Mouse (Mus musculus) brain, embryonic 14.5 days (tissue): ENCODE data around the gene Sox5. TPM values are rescaled to one million over a fixed set of nuclear protein-coding genes. Genes with fewer than 3 reads are reported as not detected.
A peak's percentile ranks its signal among the peaks of the same experiment; 100 is the strongest.
"Not testable (repeated sequence)": the region's sequence is repeated elsewhere in the genome, so short reads cannot be mapped to it uniquely, and the experiment has no call there.

ENCODE experiments used
- DNase-seq: peaks from one replicate; pipeline ENCODE4 v3.0.0-alpha.2; 2011; ENCODE audit warnings: low read depth
- CTCF ChIP-seq: fragments of 200-500 bp; IDR thresholded peaks from 2 replicates; pipeline ENCODE4 v1.5.1; 2012; ENCODE audit warnings: inconsistent platforms, mild to moderate bottlenecking, moderate library complexity, borderline replicate concordance; ENCODE audit not compliant: insufficient read depth, insufficient read length; ENCODE audit errors: extremely low read depth
- POLR2A ChIP-seq: fragments of 200-500 bp; IDR thresholded peaks from 2 replicates; pipeline ENCODE4 v1.6.1; 2012; ENCODE audit warnings: mild to moderate bottlenecking, inconsistent platforms, borderline replicate concordance; ENCODE audit not compliant: poor library complexity, insufficient read depth, insufficient read length, severe bottlenecking; ENCODE audit errors: extremely low read depth
- polyA plus RNA-seq: library from polyadenylated mRNA; depleted of rRNA; stranded (reverse); fragments of >200 nt; gene quantifications from 2 replicates; pipeline ENCODE4 v1.2.3, GENCODE M21; 2012

The Sox5 gene
- polyA plus RNA-seq, 1 experiment: 30.3 TPM

DNA sequence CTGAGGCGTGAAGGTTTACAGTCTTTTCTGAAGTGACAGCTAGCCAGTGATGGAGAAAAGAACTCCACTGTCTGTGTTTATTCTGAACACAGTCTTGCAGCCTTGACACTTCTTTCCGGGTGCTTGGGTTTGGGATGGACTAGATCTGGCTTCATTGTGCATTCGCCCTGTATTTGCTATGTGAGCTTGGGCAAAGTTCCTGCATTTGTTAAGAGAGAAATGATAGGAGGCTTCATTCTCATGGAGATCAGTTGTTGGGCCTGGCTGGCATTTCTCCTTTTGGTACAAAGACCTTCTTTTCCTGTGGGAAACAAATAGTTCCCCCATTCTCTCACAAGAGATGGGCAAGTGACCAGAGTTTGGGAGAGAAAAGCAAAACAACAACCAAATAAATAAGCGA is 490.3 kb downstream of the Sox5 start:
- no peak for TF ChIP-seq CTCF
- no peak for TF ChIP-seq POLR2A
- peak; percentile 69 for DNase-seq

DNA sequence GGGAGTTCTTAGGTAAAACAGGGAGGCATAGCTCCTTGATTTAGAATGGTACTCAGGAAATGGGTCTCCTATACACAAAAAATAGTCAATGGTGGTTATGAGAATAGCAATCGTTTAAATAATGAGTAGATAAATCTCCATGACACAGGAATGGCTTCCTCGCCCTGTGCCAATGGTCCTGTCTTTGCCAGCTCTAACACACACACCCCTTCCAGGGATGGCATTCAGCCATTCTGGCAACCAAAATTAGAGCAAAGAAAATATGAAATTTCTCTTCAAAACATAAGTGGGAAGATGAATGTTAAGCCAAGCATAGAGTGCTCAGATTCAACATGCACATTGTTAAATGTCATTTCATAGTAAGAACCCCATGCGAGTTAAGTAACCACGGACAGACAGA is 495.7 kb downstream of the Sox5 start:
- peak; percentile 80 for DNase-seq
- no peak for TF ChIP-seq POLR2A

DNA sequence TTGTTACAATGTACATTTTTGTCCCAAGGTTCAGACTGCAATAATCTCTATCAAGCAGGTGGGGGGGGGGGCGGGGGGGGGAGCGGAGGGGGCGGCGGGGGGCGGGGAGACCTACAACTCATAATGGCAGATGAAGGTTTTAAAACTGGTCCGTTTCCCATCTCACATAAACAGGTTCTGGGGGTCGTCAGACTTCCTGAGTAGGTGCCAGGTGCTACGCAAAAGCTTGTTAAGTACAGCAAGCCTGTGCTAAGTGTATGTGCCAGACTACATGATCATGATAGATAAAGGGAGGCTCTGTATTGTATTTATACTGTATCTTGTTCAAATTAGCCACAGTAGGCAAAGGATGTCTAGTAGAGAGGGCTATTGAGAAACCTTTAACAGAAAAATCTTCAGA is 498.6 kb downstream of the Sox5 start:
- peak; percentile 35 for DNase-seq
- TF ChIP-seq CTCF (no peak), POLR2A (no peak)

DNA sequence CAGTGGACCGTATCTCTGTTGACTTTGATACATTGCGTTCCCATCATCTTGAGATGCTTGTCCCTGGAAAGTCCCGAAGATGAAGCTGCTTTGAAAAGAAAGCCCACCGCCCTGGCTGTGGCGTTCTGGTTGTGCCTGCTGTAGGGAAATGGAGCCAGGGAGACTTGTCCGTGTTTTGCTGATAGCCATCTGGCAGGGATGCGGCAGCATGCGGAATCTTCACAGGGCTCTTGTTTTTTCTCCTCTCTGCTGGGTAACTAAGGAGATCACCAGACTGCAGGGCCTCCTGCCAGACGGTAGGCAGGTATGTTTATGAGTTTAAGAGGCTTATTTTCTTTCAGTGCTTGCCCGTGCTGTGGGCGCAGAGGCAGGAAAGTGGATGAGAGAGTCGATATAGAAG is 499.0 kb downstream of the Sox5 start:
- DNase-seq: peak; percentile 74
- TF ChIP-seq CTCF (no peak), POLR2A (no peak)

DNA sequence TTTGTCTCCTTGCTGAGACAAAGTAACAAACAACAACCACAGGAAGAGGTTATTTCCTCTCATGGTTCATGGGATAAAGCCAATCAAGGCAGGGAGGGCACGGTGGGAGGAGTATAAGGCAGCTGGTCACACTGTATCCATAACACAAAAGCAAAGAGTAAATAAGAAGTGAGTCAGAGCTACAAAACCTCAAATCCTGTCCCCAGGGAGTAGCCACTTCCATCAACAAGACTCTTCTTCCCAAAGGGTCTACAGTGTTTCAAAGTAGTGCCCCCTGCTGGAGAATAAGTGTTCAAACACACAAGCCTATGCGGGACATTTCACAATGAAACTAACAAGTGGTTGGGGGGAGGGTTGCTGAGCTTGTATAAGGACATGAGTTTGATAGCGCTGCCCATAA is 500.1 kb downstream of the Sox5 start:
- no peak for TF ChIP-seq CTCF
- no peak for TF ChIP-seq POLR2A

DNA sequence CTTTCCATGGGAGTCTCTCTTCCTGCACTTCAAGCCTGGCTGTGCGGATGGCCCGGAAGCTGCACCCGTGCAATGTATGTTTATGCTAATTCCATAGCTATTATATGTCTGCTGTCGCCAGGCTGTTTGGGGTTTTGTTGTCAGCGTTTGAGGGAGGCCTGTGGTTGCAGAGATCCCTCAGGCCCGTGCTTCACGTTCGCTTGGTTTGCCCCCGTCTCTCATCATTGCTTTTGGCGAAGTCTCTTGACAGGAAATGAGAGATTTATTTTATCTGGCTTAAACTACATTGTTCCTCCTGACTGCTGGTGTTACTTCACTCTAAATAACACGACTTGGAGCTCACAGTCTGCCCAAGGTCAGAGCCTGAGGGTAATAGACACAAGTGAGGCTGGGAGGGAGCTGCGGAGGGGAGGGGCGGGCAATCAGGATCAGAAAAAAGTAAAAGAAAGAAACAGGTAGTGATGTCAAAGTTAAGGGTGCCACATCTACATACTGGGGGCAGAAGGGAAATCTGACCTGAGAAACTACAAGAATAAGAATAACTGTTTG is 503.2 kb downstream of the Sox5 start:
- no peak for DNase-seq
- TF ChIP-seq POLR2A (no peak), CTCF (no peak)

More for the DNA sequence above, 500.1 kb downstream of the Sox5 start:
- no peak for DNase-seq

DNA sequence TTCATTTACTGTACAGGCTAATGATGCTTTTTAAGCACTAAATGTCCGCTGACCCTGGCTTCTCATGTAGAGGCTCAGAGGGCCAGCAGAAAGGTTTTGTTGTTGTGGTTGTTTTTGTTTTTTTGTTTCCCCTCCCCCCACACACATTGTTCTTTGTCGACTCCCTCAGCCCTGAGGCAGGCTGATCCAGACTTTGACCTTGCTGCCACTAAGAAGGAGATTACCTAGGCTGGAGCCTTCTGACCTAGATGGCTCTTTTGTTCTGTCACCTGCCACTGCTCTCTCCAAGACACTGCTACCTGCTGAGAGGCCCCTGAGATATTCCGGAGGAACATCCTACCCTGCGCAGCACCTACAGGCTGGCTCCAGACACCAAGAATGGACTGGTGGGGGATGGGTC is 508.4 kb downstream of the Sox5 start:
- DNase-seq: not testable (repeated sequence)

DNA sequence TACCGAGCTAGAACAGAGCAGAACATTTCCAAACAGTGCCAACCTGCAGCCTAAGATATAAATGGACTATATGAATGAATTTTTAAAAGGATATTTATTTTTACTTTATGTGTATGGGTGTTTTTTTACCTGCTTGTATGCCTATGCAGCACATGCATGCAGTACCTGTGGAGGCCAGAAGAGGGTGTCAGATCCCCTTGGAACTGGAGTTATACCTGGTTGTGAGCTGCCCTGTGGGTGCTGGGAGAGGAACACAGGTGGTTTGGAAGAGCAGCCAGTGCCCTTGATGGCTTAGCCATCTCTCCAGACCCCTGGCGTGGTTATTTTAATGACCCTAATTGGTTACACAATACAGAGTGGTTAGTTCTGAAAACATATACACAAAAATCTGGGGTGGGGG is 510.5 kb downstream of the Sox5 start:
- TF ChIP-seq POLR2A: no peak
- peak; percentile 40; the same call in 1 of the 2 replicates for TF ChIP-seq CTCF
- no peak for DNase-seq

DNA sequence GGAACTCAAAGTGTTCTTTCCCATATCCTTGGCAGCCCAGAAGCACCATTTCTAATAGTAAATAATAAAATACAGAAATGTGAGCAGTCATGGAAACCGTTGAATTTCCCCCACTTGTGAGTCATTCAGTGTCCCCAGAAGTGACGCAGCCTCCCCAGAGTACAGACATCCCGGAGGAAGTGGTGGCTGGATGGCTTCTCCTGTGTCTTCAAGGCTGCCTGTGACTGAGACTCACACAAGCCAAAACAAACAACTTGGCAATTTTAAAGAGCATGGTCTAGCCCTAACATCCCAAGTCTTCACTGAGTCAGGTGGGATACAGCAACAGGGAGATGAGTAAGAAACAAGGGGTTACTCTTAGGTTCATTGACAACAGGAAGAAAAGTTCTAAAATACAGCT is 511.5 kb downstream of the Sox5 start:
- TF ChIP-seq CTCF: no peak
- no peak for TF ChIP-seq POLR2A

DNA sequence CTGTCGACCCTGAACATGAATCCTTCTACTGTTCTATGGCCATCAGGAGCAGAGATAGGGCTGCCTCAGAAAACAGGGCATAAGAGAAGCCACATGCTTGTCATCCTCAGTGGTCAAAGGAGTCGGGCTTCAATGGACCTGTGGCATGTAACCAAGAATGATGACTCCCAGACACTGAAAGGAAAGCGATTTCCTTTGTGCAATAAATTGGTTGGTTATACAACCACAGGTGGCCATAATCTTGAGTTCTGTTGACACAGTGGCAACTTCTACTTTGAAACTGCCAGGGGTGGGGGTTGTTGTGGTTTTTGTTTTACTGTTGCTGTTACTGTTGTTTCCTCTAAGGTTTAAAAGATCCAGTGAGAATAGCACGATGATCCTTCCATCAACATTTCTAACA is 512.1 kb downstream of the Sox5 start:
- DNase-seq: no peak
- TF ChIP-seq CTCF: no peak
- TF ChIP-seq POLR2A: no peak

More for the DNA sequence above, 511.5 kb downstream of the Sox5 start:
- no peak for DNase-seq

DNA sequence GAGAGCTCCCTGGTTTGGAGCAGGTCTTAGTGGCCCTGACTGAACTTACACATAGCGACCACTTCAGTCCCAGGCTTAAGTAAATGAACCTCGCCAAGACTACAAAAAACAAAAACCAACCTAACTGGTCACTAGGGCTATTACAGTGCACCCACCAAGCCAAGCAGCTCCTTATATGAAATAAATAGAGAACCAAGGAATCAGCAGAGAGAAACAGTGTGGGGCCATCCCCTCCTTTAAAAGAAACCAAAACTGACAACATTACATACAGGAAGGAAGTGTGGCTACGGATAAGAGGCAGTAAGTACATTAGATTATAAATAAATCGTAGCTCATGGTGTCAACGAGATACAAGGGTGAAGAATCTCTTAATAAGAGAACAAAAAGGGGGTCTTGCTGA is 516.0 kb downstream of the Sox5 start:
- no peak for DNase-seq
- TF ChIP-seq CTCF (no peak), POLR2A (no peak)

DNA sequence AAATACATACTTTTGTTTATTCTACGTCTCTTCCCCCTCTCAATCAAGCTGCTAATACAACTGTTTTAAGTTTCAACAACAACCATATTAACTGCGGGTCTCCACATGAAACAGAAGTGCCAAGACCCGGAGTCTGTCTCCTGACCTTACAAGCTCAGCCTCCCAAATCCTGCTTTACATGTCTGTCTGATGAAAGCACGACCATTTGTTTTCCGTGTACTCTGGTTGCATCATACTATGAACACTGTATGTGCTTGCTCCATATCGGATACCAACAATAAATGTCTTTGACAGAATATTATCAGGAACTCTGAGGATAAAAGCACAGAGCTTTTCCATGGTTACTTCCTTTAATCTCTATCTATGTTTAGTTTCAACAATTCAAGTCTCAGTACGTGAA is 516.8 kb downstream of the Sox5 start:
- TF ChIP-seq CTCF (no peak), POLR2A (no peak)

DNA sequence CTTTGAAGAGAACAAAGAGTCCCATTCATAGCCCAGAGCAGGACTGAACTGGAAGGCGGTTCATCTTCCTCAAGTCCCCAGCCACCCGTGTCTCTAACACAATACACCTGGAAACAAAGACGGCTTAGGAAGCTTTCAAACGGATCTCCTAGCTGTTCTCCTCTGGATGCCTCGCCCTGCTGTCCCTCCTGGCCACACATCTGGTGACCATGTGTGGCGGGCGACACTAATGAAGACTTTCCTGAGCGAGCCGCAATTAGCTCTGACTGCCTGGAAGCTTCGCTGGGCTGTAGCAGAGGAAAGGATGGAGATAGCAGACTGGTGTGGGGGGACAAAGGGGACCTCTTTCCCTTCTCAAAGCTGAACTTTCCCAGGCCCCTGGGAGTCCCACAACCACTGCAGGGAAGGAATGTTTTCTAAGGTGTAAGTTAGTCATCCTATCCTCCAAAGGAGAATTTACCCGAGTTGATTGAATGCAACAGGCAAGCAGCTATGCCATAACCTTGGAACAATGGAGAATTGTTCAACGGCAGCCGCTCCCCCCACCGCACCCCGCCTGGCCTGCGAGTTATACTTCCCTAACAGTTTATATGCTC is 517.4 kb downstream of the Sox5 start:
- peak; percentile 58 for DNase-seq
- TF ChIP-seq CTCF (no peak), POLR2A (no peak)

More for the DNA sequence above, 516.8 kb downstream of the Sox5 start:
- DNase-seq: no peak

DNA sequence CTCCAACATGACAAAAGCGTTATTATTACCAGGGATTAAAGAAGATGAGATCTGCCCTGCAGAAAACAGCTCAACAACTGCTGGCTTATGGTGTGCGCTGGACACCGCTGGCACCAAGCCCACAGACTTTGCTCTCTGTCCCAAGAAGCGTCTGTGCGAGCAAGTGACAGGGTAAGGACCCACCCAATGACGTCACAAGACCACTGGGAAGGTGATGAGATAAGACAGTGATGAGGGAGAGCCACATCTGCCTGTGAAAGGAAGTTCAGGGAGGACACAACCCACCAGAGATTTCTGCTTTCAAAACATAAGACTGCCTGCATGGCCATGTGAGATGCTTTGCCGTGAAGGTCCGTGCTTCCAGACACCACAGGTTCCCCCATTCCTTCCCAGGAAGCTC is 525.3 kb downstream of the Sox5 start:
- no peak for DNase-seq
- no peak for TF ChIP-seq CTCF
- no peak for TF ChIP-seq POLR2A
